ENCODE assay signal across 12 mouse cellular contexts in the genomic region with DNA sequence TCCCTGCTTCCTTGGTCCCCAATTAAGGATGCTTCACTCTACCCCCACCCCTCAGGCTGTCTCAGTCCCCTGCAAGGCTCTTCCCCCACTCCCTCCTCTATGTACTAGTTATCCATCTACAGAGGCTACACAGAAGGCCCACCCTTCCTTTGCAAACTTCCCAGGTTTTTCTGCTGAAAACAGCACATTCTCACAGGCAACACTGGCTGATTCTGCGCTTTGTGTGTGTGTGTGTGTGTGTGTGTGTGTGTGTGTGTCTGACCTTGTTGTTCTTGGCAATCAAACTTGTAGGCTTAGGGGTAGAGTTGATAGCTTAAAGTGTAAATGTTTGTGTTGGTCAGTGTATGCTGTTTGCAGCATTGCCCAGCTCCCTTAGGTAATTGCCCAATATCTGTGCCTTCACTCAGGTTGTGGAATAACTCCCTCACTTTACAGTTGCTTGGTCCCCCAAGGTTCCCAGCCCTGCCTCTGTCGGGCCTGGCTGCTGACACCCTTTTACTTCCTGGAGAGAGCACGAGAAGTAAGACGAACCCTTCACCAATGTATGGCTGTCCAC.
DNase-seq lines count a peak whose midpoint lies in the region; ATAC-seq and TF ChIP-seq lines count a peak whose summit lies in the region.
"Had no signal": no experiment of that assay in that cellular context is flagged by ENCODE, and none has a peak within 500 bp of the region (broad histone marks: within the 10 kb centered on the region; RNA-seq: fewer than 3 reads in every experiment).

No protein-coding gene starts in this region.

- peaks cover 9% of the 10 kb centered on the region; the same call in 1 of the 2 replicates for H3K4me1 ChIP-seq in liver, embryonic 15.5 days (replicated peaks)
- peaks cover 9% of the 10 kb centered on the region for H3K4me1 ChIP-seq in liver, embryonic 11.5 days (replicated peaks; ENCODE audit: control insufficient read depth, insufficient read depth, low read length)
- H3K4me1 ChIP-seq in embryonic fibroblast, embryonic 13.5 days (ENCODE audit: control insufficient read depth, insufficient read depth, low read length) = peaks cover 11% of the 10 kb centered on the region; the same call in 1 of the 2 replicates

- H3K4me3 ChIP-seq in liver, embryonic 15.5 days (replicated peaks) = no peak overlapping the region
- no peak overlapping the region for H3K4me3 ChIP-seq in liver, embryonic 11.5 days (ENCODE audit: low read depth, low read length)
- H3K4me3 ChIP-seq in embryonic fibroblast, embryonic 13.5 days (ENCODE audit: insufficient read depth, low read length) = no peak overlapping the region
- H3K4me3 ChIP-seq: megakaryocyte, embryonic 14.5 days had no signal

- H3K27ac ChIP-seq in liver, embryonic 15.5 days (replicated peaks) = no peak overlapping the region
- H3K27ac ChIP-seq in liver, embryonic 11.5 days (ENCODE audit: low read depth, low read length) = no peak overlapping the region
- peak overlapping the region; percentile 58; the same call in 1 of the 2 replicates for H3K27ac ChIP-seq in embryonic fibroblast, embryonic 13.5 days (ENCODE audit: insufficient read depth, low read length)

- peak; percentile 47 for ATAC-seq in liver, embryonic 15.5 days (ENCODE audit: insufficient read depth)
- ATAC-seq in liver, embryonic 11.5 days (replicated peaks; ENCODE audit: low FRiP score) = no peak
- ATAC-seq: inflammation-experienced regulatory T-cells, adult 6 months had no signal

- H3K4me2 ChIP-seq in liver, embryonic 15.5 days = no peak overlapping the region
- no peak overlapping the region for H3K4me2 ChIP-seq in liver, embryonic 11.5 days

- no peak for TF ChIP-seq CTCF in embryonic fibroblast, embryonic 13.5 days (IDR thresholded peaks at IDR 0.05; ENCODE audit: borderline replicate concordance, insufficient read depth, low read length)

- no peaks in the 10 kb centered on the region for H3K36me3 ChIP-seq in liver, embryonic 15.5 days (replicated peaks)
- no peaks in the 10 kb centered on the region for H3K36me3 ChIP-seq in liver, embryonic 11.5 days (ENCODE audit: control insufficient read depth, insufficient read depth, low read length)

- TF ChIP-seq POLR2A in embryonic fibroblast, embryonic 13.5 days (IDR thresholded peaks at IDR 0.05; ENCODE audit: low read depth, low read length) = no peak

- WGBS in liver, embryonic 15.5 days (ENCODE audit: insufficient replicate concordance) = 59% methylated on average over 4 of the region's 4 CpGs
- WGBS in liver, embryonic 11.5 days = 55% methylated on average over 4 of the region's 4 CpGs

- DNase-seq in heart, adult 11 months = peak; percentile 92
- DNase-seq in heart, adult 8-10 months (ENCODE audit: low spot score) = no peak
- DNase-seq in liver, embryonic 11.5 days (ENCODE audit: low spot score) = no peak
- peak; percentile 73 to 84 for DNase-seq in kidney, postnatal 25 days
- DNase-seq in B cell, adult 2 months = no peak
- DNase-seq in embryo, embryonic 10.5 days (ENCODE audit: low spot score) = no peak
- DNase-seq: cerebellum, adult 2 months; right cerebral cortex, adult 18-20 months had no signal

- no peak overlapping the region for H3K9ac ChIP-seq in liver, embryonic 15.5 days
- no peak overlapping the region for H3K9ac ChIP-seq in liver, embryonic 11.5 days (ENCODE audit: low read depth, low read length)

- H3K27me3 ChIP-seq in liver, embryonic 15.5 days = no peaks in the 10 kb centered on the region
- H3K27me3 ChIP-seq in liver, embryonic 11.5 days (replicated peaks; ENCODE audit: control insufficient read depth, insufficient read depth, low read length) = no peaks in the 10 kb centered on the region
- H3K27me3 ChIP-seq: megakaryocyte, embryonic 14.5 days had no signal

- no peaks in the 10 kb centered on the region for H3K9me3 ChIP-seq in liver, embryonic 15.5 days (replicated peaks)
- no peaks in the 10 kb centered on the region for H3K9me3 ChIP-seq in liver, embryonic 11.5 days (ENCODE audit: control insufficient read depth, low read length)

Comparison
In these comparisons a context has a peak if more than half of its experiments do, and no peak if none do; other contexts are left out.
1. DNase-seq: peak in heart, adult 11 months (single experiment) and kidney, postnatal 25 days (2 of 2); none in heart, adult 8-10 months (single experiment), liver, embryonic 11.5 days (single experiment), B cell, adult 2 months (0 of 2) and embryo, embryonic 10.5 days (single experiment).